Mouse (Mus musculus) forebrain, embryonic 14.5 days (tissue): ENCODE data around the gene Fgd1. TPM values are rescaled to one million over a fixed set of nuclear protein-coding genes. Genes with fewer than 3 reads are reported as not detected.

Experiments used
- ATAC-seq: fragments of 200-750 bp; cut with Nextera tagmentation; 2 replicates; pipeline ENCODE4 v1.8.0; 2017; ENCODE audit warnings: mild to moderate bottlenecking, moderate library complexity
- DNase-seq: peaks from one replicate; pipeline ENCODE4 v3.0.0-alpha.2; 2015; ENCODE audit warnings: low spot score
- H3K27ac ChIP-seq: fragments of 300-500 bp; sonication (generic); 2 replicates; pipeline ENCODE4 v1.5.1; 2014; ENCODE audit warnings: low read depth, mild to moderate bottlenecking, control low read depth, low read length, moderate library complexity
- H3K27me3 ChIP-seq: fragments of 300-500 bp; sonication (generic); replicated peaks from 2 replicates; pipeline ENCODE4 v1.6.1; 2014; ENCODE audit warnings: low read length, control low read depth, mixed read lengths; ENCODE audit not compliant: control insufficient read depth, insufficient read depth
- H3K36me3 ChIP-seq: fragments of 300-500 bp; sonication (generic); 2 replicates; pipeline ENCODE4 v1.6.1; 2014; ENCODE audit warnings: low read length, control low read depth; ENCODE audit not compliant: control insufficient read depth, insufficient read depth
- H3K4me1 ChIP-seq: fragments of 300-500 bp; sonication (generic); 2 replicates; pipeline ENCODE4 v1.6.1; 2014; ENCODE audit warnings: antibody characterized with exemption, low read length, control low read depth; ENCODE audit not compliant: control insufficient read depth, insufficient read depth
- H3K4me2 ChIP-seq: fragments of 300-500 bp; sonication (generic); 2 replicates; pipeline ENCODE4 v1.6.1; 2014; ENCODE audit warnings: mild to moderate bottlenecking, control low read depth, low read length
- H3K4me3 ChIP-seq: fragments of 300-500 bp; sonication (generic); 2 replicates; pipeline ENCODE4 v1.5.1; 2014; ENCODE audit warnings: low read depth, low read length, control low read depth
- H3K9ac ChIP-seq: fragments of 300-500 bp; sonication (generic); 2 replicates; pipeline ENCODE4 v1.6.1; 2014; ENCODE audit warnings: mild to moderate bottlenecking, low read length, control low read depth, moderate library complexity
- H3K9me3 ChIP-seq: fragments of 300-500 bp; sonication (generic); replicated peaks from 2 replicates; pipeline ENCODE4 v1.6.1; 2016; ENCODE audit warnings: low read length, control low read depth, mixed read lengths; ENCODE audit not compliant: control insufficient read depth
- WGBS: fragments of 180-500 bp; shearing (Covaris S2); extraction: QIAGEN DNeasy Blood & Tissue Kit; methylation state at CpG from one replicate; pipeline ENCODE4 v1.1.7; 2014; 5-methylcytosine and 5-hydroxymethylcytosine counted together
- polyA plus RNA-seq: library from polyadenylated mRNA; unstranded; fragments of >200 nt; fragmentation: Nextera tagmentation; extraction: Ambion mirVana; gene quantifications from 2 replicates; pipeline ENCODE4 v1.2.1, GENCODE M21; 2014

The Fgd1 gene
- polyA plus RNA-seq, 1 experiment from 2014 or later = 9.6 TPM

GRCm38 (mm10) chrX:151116795-151117194, 70.8 kb downstream of the Fgd1 start:
- DNase-seq (peak; percentile 61), ATAC-seq (peak; percentile 65)
- Histone ChIP-seq H3K36me3 (no peaks in the 10 kb centered on the region), H3K27ac (no peak overlapping the region), H3K4me1 (no peaks in the 10 kb centered on the region), H3K4me3 (no peak overlapping the region), H3K9me3 (no peaks in the 10 kb centered on the region), H3K27me3 (no peaks in the 10 kb centered on the region), H3K9ac (no peak overlapping the region), H3K4me2 (no peak overlapping the region)
- 15% methylated on average over 7 of the region's 7 CpGs for WGBS

DNA sequence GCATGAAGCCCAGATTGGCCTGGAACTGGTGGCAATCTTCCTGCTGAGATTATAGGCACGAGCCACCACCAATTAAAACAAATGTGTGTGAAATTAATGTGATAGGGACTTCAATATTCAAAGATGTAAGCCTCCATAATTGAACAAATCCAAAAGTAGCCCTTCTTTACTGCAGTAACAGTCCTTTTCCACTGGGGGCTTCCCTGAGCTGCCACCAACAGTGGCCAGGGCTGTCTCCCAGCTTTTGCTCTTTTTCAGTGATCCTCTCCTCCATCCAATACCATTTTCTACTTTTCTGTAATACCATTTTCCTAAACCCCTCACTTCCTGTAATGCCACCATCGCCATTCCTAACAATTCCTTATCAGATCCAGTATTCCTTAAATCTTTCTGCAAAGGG, 71.5 kb downstream of the Fgd1 start:
- ATAC-seq (peak; percentile 62; the same call in 1 of the 2 replicates), DNase-seq (peak; percentile 27)
- H3K4me3 ChIP-seq = no peak overlapping the region
- H3K27ac ChIP-seq = no peak overlapping the region
- no peaks in the 10 kb centered on the region for H3K4me1 ChIP-seq
- no peaks in the 10 kb centered on the region for H3K27me3 ChIP-seq
- H3K9me3 ChIP-seq = no peaks in the 10 kb centered on the region
- WGBS = 13% methylated on average over 2 of the region's 2 CpGs
- H3K36me3 ChIP-seq = no peaks in the 10 kb centered on the region
- no peak overlapping the region for H3K9ac ChIP-seq
- no peak overlapping the region for H3K4me2 ChIP-seq

- no peak for ATAC-seq
- WGBS = 68% methylated on average over 2 of the region's 2 CpGs
- H3K27ac ChIP-seq = no peak overlapping the region
- no peak overlapping the region for H3K4me3 ChIP-seq
- no peaks in the 10 kb centered on the region for H3K36me3 ChIP-seq
- H3K9me3 ChIP-seq = no peaks in the 10 kb centered on the region
- H3K27me3 ChIP-seq = no peaks in the 10 kb centered on the region
- H3K4me1 ChIP-seq = no peaks in the 10 kb centered on the region
- no peak for DNase-seq
- H3K4me2 ChIP-seq = no peak overlapping the region
- H3K9ac ChIP-seq = no peak overlapping the region
These were observed 78.0 kb downstream of the Fgd1 start for GRCm38 (mm10) chrX:151123933-151124332.

DNA sequence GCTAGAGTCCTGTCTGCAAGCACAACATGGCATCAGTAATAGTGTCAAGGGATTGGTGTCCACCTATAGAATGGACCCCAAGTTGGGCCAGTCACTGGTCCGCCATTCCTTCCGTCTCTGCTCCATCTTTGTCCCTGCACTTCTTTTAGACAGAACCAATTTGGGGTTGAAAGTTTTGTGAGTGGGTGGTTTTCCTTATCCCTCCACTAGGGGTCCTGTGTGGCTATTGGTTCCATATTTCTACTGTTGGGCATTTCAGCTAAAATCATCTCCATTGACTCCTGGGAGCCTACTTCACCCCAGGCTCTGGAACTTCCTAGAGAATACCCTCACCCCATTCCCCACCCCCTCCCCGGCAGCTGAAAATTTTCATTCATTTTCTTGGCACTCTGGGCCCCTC, 84.5 kb downstream of the Fgd1 start:
- H3K9ac ChIP-seq = no peak overlapping the region
- no peak overlapping the region for H3K4me2 ChIP-seq
- 78% methylated on average over 3 of the region's 3 CpGs for WGBS
- no peak overlapping the region for H3K27ac ChIP-seq
- ATAC-seq (no peak), DNase-seq (no peak)
- H3K4me3 ChIP-seq = no peak overlapping the region
- no peaks in the 10 kb centered on the region for H3K27me3 ChIP-seq
- no peaks in the 10 kb centered on the region for H3K4me1 ChIP-seq
- H3K9me3 ChIP-seq = no peaks in the 10 kb centered on the region
- H3K36me3 ChIP-seq = no peaks in the 10 kb centered on the region

GRCm38 (mm10) chrX:151132785-151133184, 86.8 kb downstream of the Fgd1 start:
- H3K4me1 ChIP-seq = no peaks in the 10 kb centered on the region
- peak; percentile 44 for DNase-seq
- H3K4me2 ChIP-seq = no peak overlapping the region
- H3K27me3 ChIP-seq = no peaks in the 10 kb centered on the region
- H3K4me3 ChIP-seq = no peak overlapping the region
- no peak for ATAC-seq
- no peaks in the 10 kb centered on the region for H3K36me3 ChIP-seq
- WGBS = 30% methylated on average over 10 of the region's 10 CpGs
- H3K9ac ChIP-seq = no peak overlapping the region
- H3K9me3 ChIP-seq = no peaks in the 10 kb centered on the region
- H3K27ac ChIP-seq = no peak overlapping the region

Other genes starting within 250 kb of the Fgd1 start
- 381 and 391 TPM in 2 replicates for gene Maged2, start 231.8 kb upstream of the Fgd1 start, polyA plus RNA-seq
- gene Gnl3l, start 28.8 kb upstream of the Fgd1 start, polyA plus RNA-seq = 53.6 and 59.0 TPM in 2 replicates
- 39.2 and 49.1 TPM in 2 replicates for gene Tsr2, start 50.4 kb downstream of the Fgd1 start, polyA plus RNA-seq
- gene Wnk3, start 151.9 kb downstream of the Fgd1 start, polyA plus RNA-seq = 18.8 and 26.4 TPM in 2 replicates